Mouse (Mus musculus) midbrain, embryonic 10.5 days (tissue): Measurements from ENCODE around the gene Ccdc3. TPM values are rescaled to one million over a fixed set of nuclear protein-coding genes. Genes with fewer than 3 reads are reported as not detected.
"Not testable (repeated sequence)": the region's sequence is repeated elsewhere in the genome, so short reads cannot be mapped to it uniquely, and the experiment has no call there.

Experiments used
- DNase-seq: peaks from one replicate; pipeline ENCODE4 v3.0.0-alpha.2; 2017; ENCODE audit warnings: low spot score
- H3K27ac ChIP-seq: fragments of 300-500 bp; sonication (generic); replicated peaks from 2 replicates; pipeline ENCODE4 v1.5.1; 2016; ENCODE audit warnings: mild to moderate bottlenecking
- H3K27me3 ChIP-seq: fragments of 300-500 bp; sonication (generic); 2 replicates; pipeline ENCODE4 v1.6.1; 2016; ENCODE audit warnings: low read depth, mild to moderate bottlenecking; ENCODE audit not compliant: poor library complexity, severe bottlenecking
- H3K36me3 ChIP-seq: fragments of 300-500 bp; sonication (generic); 2 replicates; pipeline ENCODE4 v1.6.1; 2016; ENCODE audit warnings: mild to moderate bottlenecking, moderate library complexity
- H3K4me1 ChIP-seq: fragments of 300-500 bp; sonication (generic); 2 replicates; pipeline ENCODE4 v1.6.1; 2016
- H3K4me3 ChIP-seq: fragments of 300-500 bp; sonication (generic); 2 replicates; pipeline ENCODE4 v1.5.1; 2016; ENCODE audit warnings: mild to moderate bottlenecking, moderate library complexity
- H3K9me3 ChIP-seq: fragments of 300-500 bp; sonication (generic); replicated peaks from 2 replicates; pipeline ENCODE4 v1.6.1; 2016; ENCODE audit warnings: mild to moderate bottlenecking
- WGBS: fragments of 180-500 bp; shearing (Covaris S2); methylation state at CpG from one replicate; pipeline ENCODE4 v1.1.7; 2016; 5-methylcytosine and 5-hydroxymethylcytosine counted together
- polyA plus RNA-seq: library from polyadenylated mRNA; unstranded; fragments of >200 nt; fragmentation: Nextera tagmentation; extraction: Ambion mirVana; gene quantifications from 2 replicates; pipeline ENCODE4 v1.2.1, GENCODE M21; 2016

Ccdc3 gene
- polyA plus RNA-seq, 1 experiment from 2014 or later, result 3.6 TPM

GRCm38 (mm10) chr2:5239492-5239891 lies 101.9 kb downstream of the Ccdc3 start:
- no peaks in the 10 kb centered on the region for H3K9me3 ChIP-seq

GRCm38 (mm10) chr2:5241469-5241897 lies 103.9 kb downstream of the Ccdc3 start:
- Histone ChIP-seq H3K36me3 (no peaks in the 10 kb centered on the region), H3K27me3 (no peaks in the 10 kb centered on the region), H3K4me1 (no peaks in the 10 kb centered on the region; the same call in 1 of the 2 replicates), H3K4me3 (no peak overlapping the region), H3K9me3 (no peaks in the 10 kb centered on the region), H3K27ac (no peak overlapping the region)
- WGBS, result 78% methylated on average over 6 of the region's 6 CpGs
- no peak for DNase-seq

More at GRCm38 (mm10) chr2:5239492-5239891, 101.9 kb downstream of the Ccdc3 start:
- H3K4me1 ChIP-seq, result no peaks in the 10 kb centered on the region; the same call in 1 of the 2 replicates
- H3K27ac ChIP-seq, result no peak overlapping the region
- no peak overlapping the region for H3K4me3 ChIP-seq
- WGBS, result 79% methylated on average over 4 of the region's 4 CpGs
- no peak for DNase-seq
- no peaks in the 10 kb centered on the region for H3K36me3 ChIP-seq
- H3K27me3 ChIP-seq, result no peaks in the 10 kb centered on the region

- 89% methylated on average over 6 of the region's 6 CpGs for WGBS
- not testable (repeated sequence) for H3K27ac ChIP-seq
These were observed 111.6 kb downstream of the Ccdc3 start for GRCm38 (mm10) chr2:5249199-5249598.

GRCm38 (mm10) chr2:5249969-5250368 lies 112.4 kb downstream of the Ccdc3 start:
- H3K27me3 ChIP-seq, result no peaks in the 10 kb centered on the region
- no peak overlapping the region for H3K4me3 ChIP-seq
- no peaks in the 10 kb centered on the region for H3K9me3 ChIP-seq
- H3K4me1 ChIP-seq, result no peaks in the 10 kb centered on the region
- no peak overlapping the region for H3K27ac ChIP-seq
- 81% methylated on average over 12 of the region's 12 CpGs for WGBS
- no peak for DNase-seq
- H3K36me3 ChIP-seq, result no peaks in the 10 kb centered on the region

More at GRCm38 (mm10) chr2:5249199-5249598, 111.6 kb downstream of the Ccdc3 start:
- DNase-seq, H3K4me1 ChIP-seq, H3K36me3 ChIP-seq, H3K9me3 ChIP-seq, H3K27me3 ChIP-seq, H3K4me3 ChIP-seq: not testable (repeated sequence)

- no peaks in the 10 kb centered on the region for H3K9me3 ChIP-seq
- H3K27me3 ChIP-seq, result no peaks in the 10 kb centered on the region
- H3K36me3 ChIP-seq, result no peaks in the 10 kb centered on the region
- H3K4me1 ChIP-seq, result no peaks in the 10 kb centered on the region
- no peak overlapping the region for H3K4me3 ChIP-seq
- WGBS, result 89% methylated on average over 3 of the region's 3 CpGs
- DNase-seq, result no peak
- no peak overlapping the region for H3K27ac ChIP-seq
These were observed 120.7 kb downstream of the Ccdc3 start for GRCm38 (mm10) chr2:5258250-5258649.

GRCm38 (mm10) chr2:5262279-5262678 lies 124.7 kb downstream of the Ccdc3 start:
- Histone ChIP-seq H3K9me3 (no peaks in the 10 kb centered on the region), H3K4me3 (no peak overlapping the region), H3K27me3 (no peaks in the 10 kb centered on the region), H3K27ac (no peak overlapping the region), H3K36me3 (no peaks in the 10 kb centered on the region), H3K4me1 (no peaks in the 10 kb centered on the region)
- no peak for DNase-seq
- 93% methylated on average over 2 of the region's 2 CpGs for WGBS

GRCm38 (mm10) chr2:5267980-5268379 lies 130.4 kb downstream of the Ccdc3 start:
- H3K27ac ChIP-seq, result no peak overlapping the region
- no peak overlapping the region for H3K4me3 ChIP-seq
- no peaks in the 10 kb centered on the region for H3K36me3 ChIP-seq
- H3K4me1 ChIP-seq, result no peaks in the 10 kb centered on the region
- 0 out of 2 replicates have a peak, but pooled peaks cover 3% of the 10 kb centered on the region for H3K9me3 ChIP-seq
- H3K27me3 ChIP-seq, result no peaks in the 10 kb centered on the region
- 90% methylated on average over 2 of the region's 2 CpGs for WGBS
- no peak for DNase-seq

Other genes starting within 250 kb of the Ccdc3 start
- 36.3 and 41.4 TPM in 2 replicates for gene Phyh, start 218.8 kb upstream of the Ccdc3 start, polyA plus RNA-seq
- gene Ucma, start 161.7 kb upstream of the Ccdc3 start, polyA plus RNA-seq, result not detected in 2 replicates
- 58.9 and 69.2 TPM in 2 replicates for gene Mcm10, start 125.0 kb upstream of the Ccdc3 start, polyA plus RNA-seq
- 3.4 and 4.4 TPM in 2 replicates for gene Optn, start 73.7 kb upstream of the Ccdc3 start, polyA plus RNA-seq